Mouse (Mus musculus) thymus, adult 18-20 months (tissue): Measurements from ENCODE around the gene Nrxn3.

Experiments
- DNase-seq, 2 experiments: peaks; one replicate each; pipeline ENCODE4 v3.0.0; 2022; ENCODE audit warnings: mixed read lengths in 2 of 2

The Nrxn3 gene

DNA sequence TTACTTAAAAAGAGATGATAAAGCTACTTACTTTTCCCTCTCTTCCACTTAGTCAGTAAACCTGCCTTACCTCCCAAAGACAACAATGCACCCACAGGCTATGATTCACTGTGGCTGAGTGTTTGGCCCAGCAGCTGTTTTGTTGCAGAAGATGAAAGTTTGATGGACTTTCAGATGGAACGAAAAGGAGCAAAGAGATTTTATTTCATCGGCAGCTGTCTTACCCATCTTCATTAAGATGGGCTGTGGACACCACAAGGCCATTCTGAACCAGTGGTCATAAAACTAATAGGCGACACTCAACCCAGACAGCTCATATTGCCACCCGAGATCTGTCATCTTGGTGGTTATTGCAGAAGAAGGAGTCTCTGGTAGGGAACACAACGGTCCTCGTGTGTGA lies 1108.6 kb downstream of the Nrxn3 start:
- DNase-seq = no peak

DNA sequence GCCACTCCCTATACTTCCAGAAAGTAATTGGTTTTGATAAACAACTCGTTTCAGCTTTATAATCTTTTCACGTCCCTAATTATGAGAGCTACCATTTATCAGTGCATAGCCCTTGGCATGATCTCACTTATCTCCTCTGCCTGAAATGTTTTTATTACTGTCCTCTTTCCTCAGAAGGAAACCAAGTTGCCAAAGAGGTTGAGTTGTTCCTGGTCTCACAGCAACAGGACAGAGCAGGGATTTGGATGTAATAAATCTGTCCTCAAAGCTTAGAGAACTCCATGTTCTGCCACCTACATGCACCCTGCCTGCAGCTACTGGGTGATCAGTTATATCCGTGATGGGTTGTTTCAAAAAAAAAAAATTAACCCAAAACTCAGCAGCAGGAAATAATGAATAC lies 1113.6 kb downstream of the Nrxn3 start:
- no peak for DNase-seq

DNA sequence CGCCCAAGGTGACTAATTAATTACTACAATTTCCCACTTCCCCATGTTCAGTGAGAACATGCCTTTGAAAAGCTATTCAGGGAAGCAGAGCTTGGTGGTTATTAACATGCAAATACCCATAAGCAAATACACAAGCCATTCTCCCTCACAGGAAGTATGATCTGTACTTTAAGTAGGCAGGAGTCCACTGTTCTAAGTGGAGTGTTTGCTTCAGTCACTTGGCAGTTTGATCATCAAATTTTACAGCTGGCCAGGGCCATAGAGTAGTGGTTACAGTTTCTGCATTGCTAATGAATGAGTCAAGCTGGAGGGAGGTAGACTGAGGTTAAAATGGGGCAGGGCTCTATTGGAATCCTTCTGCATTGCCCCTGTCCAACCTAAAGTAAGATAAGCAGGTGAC lies 1120.2 kb downstream of the Nrxn3 start:
- no peak for DNase-seq

DNA sequence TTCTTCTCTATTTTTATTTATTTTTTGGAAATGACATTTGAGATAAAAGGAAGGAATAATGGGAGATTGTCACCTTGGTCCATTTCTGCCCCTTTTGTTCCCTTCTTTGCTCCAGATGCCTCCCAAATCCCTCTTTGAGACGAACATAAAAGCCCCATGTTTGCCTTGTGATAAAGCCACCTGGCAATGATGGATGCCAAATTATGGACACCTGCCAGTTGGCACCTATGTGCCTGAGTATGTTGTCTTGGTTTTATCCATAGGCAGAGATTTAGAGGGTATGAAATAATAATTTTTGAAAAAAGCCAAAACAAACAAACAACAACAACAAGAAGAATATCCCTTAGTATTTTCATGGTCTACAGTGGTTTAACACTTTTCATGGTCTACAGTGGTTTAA lies 1125.4 kb downstream of the Nrxn3 start:
- no peak for DNase-seq

DNA sequence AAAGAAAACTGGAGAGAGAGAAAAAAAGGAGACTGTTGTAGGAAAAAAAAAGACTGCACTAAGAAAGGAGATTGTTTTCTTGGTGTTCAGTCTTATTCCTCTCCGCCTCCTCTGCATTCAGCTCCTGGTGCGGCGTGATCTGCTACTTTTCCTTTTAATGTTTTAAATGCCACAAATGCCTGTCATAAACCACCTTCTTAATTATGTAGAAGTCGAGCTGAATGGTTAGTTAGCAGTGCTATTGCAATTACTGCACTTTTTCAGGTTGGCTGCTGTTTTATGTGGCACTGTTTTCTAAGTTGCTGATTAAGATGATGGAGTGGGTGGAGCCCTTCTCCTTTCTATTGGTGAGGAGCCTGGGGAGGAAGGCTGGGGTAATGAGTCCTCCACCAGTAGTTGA lies 1131.7 kb downstream of the Nrxn3 start:
- no peak for DNase-seq

DNA sequence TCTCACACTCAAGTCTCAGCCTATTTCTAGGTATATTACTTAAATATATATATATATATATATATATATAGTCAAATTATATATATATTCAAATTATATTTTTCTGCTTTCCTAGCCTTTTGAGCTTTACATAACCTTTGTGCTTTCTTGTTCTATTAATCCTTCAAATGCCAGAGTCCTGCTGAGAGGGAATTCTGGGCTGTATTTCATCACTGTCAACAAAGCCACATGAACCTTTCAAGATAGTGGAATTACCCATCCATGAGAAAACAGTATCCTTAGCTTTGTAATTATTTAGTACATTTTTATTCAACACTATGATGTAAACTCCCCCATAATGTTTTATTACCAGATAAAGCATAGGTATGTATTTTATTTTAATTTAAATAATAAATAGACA lies 1144.4 kb downstream of the Nrxn3 start:
- DNase-seq = no peak

DNA sequence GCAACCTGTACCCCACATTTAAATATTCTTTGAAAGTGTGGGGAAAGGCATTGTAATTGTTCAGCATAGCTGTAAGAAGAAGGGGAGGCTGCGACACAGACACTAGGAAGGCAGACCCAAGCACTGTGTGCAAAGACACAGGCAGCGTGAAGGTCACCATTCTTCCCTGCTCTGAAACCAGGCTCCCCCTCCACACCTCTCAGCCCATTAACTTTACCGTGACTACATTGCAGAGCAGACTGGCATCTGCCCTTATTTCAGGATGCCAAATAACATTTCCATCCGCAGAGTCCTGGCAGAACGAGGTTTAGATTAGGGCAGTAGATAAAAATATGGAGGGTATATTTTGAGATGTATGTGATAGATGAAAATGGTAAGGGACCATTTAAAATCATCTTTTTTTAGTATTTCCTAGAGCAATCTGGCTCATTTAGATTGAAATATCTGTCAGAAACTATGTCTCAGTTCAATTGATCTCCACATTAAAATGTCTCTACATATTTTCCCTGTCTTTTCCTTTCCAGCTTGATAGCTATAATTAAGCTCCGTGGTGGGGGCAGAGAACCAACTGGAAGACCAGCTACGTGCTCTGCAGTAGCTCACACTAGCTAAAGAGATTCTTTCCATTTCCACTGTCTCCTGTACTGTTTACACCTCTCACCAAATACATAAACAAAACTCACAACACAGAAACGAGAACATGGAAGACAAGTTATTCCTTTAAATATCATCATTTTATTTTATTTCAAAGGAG lies 1160.1 kb downstream of the Nrxn3 start:
- no peak for DNase-seq

DNA sequence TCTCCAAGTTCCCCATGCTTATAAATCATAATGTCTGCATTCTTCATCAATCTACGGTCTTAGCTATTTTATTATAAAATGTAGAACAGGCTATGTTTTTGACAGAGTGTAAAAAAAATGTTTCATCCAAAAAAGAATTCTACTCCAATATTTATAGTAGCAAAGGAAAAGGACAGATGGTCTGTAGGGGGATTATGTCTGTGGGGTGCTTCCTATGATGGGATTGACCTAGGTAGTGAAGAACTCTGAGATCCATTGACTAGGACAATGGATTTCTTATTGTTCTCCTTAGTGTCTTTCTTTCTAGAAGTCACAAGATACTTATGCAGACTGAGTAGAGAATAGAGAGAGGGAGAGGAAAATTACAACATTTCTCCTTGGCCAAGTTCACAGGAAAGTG lies 1161.9 kb downstream of the Nrxn3 start:
- no peak for DNase-seq

DNA sequence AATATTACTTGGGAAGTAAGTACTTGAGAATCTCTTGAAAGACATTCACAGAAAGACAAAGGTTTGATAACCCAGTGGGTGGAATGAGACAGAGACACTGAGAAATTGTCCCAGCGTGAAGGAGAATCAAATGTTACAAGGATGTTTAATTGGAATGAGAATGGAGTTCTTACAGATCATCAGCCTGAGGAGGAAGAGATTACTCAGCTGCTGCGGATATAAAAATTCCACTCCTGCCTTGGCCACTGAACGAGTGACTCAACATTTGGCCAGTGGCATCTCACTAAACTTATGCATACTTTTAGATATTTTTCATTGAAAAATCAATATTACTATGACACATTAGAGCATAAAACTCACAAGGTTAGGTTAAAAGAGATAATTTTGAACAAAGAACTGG lies 1166.0 kb downstream of the Nrxn3 start:
- DNase-seq = no peak

DNA sequence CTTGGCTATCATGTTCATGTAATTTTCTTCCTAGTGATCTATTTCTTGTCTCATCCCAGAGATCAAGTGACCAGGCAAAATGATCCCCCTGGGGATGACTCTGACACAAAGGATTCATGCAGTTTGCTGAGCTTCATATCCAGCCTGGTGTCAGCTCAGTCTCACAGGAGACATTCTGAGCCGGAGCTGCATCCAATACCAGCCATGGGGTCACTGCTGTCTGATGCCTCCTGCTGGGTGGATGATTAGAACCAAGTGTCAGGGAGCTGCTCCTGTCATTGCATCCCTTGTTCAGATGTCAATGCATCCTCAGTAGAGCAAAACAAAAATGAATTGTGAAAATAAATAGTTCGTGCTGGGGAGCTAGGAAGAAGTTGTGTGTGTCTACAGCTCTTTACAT lies 1174.2 kb downstream of the Nrxn3 start:
- DNase-seq = no peak

DNA sequence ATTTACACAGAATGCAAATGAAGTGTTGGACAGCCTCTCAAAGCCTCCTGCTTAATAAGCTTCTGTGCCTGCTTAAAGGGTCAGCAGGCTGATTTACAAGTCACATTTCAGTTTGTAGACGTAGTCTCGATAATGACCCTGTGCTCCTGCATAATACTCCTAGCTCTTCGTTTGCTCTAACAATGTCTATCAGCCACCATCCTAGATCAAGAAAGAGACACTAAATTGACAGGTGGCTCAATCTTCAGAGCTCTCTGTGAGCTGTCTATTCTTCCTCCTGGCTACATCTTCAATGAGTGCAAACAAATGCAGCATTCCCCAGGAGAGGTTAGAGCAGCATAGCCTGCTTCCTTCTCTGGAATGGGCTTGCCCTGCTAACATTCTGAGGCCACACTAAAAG lies 1186.9 kb downstream of the Nrxn3 start:
- DNase-seq = no peak

DNA sequence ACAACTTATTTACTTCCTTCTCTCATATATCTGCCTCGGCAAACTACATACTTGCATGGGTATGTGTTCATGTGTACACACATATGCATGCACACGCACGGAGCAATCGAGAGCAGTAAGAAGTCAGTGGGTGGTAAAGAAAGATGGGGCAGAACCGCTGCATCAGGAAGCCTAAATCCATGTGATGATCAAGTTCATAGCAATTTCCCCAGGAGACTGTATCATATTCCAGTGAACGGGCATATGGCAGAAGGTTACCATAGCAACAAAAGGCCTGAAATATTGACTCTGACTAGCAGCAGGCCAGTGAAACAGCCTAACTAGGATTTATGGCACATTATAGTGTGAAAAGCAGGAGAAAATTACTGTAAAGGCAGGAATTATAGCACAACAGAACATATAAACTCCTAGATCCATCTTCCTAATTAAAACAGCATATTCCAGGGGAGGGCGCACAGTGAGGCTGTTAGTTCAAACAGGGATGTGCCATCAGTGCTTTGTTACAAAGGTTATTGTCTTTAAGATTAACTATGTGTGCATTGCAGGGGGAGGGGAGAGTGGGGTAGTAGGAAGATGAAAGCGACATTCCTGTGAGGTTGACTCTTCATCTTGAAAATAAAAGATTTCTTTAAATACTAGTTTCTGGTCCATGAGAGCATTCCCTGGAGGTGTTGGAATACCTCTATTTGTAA lies 1195.6 kb downstream of the Nrxn3 start:
- no peak for DNase-seq

DNA sequence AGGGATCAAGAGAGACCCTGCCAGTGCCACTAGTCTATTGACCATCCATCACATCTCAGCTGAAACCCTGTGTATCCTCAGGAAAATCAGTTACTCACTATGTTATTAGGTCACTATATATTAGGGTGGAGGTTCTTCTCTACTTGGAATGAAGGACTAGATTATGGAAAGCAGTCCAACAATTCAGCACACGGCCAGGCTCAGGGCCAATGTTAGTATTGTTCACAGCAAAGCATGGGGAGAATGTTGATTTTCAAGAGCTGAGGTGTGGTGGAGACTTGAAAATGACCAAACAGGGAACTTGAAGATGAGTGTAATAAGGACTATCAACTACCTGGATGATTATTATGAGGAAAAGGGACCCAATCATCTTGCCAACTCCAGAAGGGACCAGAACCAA lies 1209.7 kb downstream of the Nrxn3 start:
- DNase-seq = no peak

DNA sequence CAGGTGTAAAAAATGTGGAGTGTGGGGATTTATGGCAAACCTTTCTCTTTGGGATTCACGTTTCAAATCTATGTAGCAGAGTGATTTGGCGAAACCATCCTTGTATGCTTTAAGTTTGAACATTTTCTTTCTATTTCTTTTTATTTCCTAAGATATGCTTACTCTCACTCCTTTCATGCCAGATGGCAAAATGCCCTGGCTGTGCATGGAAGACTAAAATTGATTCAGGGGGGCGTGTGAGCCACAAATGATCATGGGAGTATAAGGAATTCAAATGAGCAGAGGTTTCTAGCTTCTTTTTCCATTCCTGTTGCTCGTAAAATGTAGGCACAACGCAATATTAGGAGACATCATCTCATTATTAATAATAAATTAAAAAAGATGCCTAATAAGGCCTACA lies 1211.0 kb downstream of the Nrxn3 start:
- no peak for DNase-seq

DNA sequence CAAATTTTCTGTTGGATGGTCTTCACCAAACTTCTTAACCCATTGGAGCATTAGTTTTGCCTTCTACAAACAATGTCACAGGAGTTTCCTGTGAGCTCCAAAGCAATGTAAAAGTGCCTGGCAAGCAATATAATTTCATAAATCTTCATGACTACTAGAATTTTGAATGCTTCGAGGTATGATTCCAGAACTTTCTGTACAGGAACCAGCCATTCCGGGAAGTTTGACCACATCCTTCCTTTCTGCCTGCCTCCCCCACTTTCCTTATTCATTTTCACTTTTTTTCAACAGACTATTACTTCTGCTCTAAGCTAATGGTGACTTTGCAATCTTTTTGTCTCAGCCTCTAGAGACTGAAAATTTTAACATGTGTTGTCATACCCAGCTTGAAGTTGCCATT lies 1218.1 kb downstream of the Nrxn3 start:
- no peak for DNase-seq

DNA sequence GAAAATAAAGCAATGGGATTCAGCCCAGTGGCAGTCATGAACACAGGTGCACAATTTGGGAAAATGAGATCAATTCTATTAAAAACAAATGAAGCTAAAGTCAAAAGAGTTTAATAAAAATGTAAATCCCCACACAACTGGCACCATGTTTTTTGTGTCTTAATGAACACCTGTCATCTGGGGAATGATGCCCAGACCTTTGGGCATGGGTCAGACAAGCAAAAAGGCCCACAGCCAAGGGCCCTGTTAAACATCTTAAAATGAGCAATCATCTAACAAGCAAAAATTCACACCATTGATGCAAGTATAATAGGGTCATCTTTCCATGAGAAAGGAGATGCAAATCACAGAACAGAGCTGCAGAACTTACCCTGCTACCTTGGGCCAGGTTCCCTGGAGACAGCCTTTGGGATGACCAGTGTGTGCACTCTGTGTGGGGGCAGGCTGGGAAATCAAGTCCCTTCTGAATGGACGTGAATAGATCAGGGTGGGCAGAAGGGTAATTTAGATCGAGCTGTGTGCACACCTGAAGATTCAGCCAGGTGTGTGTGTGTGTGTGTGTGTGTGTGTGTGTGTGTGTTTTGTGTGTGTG lies 1223.3 kb downstream of the Nrxn3 start:
- DNase-seq = no peak

DNA sequence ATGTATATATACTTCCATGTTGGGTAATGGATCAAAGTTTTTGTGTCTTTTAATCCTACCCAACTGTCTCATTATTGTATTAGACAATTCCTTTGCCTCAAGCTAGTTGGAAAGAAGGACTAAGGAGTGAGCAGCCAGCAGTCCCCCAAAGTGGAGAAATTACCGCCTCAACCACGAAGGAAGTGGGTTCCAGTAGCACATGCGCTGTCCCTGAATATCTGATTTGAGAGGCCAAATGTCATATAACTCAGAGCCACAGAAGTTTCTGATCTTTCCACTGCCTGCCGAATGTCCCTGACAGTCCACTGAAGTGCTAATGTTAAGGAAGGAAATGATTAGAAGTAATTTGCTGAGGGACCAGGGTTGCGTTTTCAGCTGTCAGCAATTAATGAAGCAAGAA lies 1223.8 kb downstream of the Nrxn3 start:
- no peak for DNase-seq

DNA sequence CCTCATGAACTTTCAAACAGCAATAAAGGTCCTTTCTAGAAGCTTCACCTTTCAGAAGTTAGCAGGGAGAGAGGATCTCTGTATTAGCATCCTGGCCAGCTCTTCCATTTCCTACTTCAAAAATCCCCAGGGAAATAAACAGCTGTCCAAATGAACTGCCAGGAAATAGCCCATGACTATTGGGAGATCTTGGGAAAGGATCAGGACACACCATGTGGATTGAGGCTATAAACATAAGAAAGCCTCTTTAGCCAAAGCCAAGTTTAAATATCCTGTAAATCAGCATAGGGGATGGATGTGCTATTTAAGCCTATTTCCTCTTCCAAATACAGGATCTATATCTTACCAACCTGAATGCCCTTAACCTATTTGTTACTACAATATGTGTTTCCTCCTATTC lies 1230.6 kb downstream of the Nrxn3 start:
- no peak for DNase-seq

DNA sequence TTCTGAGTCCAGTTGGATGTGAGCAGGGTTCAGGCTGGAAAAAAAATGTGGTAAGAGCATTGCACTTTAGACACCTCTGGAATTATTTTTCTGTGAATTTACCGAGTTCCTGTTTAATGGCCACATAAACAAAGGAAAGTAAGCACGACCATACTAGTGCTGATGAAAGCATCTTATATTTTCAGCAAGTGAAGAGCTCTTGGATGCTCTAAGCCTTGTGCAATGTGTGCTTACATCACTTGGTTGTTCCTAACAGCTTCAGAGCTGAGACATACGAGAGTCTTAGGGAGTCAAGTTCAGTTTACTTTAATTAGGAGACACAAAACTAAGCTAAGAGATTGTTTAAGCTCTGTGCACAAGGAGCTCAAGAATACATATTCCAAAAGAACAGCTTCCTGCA lies 1231.0 kb downstream of the Nrxn3 start:
- no peak for DNase-seq

DNA sequence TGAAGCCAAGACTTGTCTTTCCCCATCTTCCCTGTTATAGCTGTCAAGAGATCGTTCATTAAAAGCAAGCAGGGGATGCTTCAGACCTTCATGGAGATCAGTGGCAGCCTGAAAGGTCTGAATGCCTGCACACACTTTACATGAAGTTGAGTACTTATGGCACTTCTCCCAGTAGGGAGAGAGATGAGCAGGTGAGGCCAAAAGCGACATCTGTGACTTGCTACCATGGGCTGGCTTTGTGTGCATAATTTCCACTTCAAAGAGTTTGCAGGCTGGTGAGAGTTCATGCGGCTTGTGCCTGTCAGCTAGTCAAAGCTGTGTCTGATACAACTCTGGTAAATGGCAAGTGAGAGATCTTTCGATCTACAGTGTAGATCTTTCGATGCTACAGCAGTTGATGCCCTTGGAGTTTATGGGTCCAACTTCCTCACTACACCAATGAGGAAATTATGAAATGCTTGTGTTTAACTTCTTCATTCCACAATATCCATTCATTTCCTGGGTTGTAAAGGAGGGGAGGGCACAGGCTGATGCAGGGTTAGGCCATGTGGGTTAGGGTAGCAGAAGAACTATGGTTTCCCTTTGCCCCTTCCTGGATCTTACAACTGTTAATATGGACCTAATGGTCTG lies 1231.9 kb downstream of the Nrxn3 start:
- peak; percentile 10 to 34 for DNase-seq

DNA sequence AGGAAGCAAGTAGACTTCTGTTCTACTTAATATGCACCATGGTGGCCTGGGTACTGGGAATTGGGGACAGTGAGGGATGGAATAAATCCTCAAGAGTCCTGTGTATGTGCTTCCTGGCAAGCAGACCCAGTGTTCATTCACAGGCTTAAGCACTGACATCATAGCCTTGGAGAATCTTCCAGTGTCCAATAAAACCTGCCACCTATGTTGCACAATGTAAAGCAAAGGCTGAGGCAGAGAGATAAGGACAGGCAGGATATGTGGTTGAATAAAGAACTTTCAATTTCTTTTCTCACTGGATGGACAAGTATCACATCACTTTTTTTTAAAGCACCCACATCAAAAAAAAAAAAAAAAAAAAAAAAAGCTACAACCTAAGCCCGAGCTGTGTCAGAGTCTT lies 1240.4 kb downstream of the Nrxn3 start:
- no peak for DNase-seq

DNA sequence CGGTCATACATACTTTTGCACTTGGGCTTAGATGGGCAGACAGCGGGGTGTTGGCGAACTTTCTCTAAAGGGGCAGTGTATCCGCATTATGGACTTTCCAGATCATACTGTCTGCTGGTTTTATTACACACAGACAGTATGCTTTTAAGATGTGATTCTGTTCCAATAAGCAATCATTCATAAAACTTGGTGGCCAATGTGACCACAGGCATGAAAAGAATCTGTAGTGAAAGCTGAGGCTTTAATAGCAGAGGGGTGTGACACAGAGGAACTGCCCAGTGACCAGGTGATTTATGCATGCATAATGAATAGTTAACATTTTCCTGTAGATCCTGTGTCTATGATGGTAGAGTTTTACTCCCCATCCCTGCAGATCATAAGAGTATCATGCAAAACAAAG lies 1254.0 kb downstream of the Nrxn3 start:
- DNase-seq = no peak

DNA sequence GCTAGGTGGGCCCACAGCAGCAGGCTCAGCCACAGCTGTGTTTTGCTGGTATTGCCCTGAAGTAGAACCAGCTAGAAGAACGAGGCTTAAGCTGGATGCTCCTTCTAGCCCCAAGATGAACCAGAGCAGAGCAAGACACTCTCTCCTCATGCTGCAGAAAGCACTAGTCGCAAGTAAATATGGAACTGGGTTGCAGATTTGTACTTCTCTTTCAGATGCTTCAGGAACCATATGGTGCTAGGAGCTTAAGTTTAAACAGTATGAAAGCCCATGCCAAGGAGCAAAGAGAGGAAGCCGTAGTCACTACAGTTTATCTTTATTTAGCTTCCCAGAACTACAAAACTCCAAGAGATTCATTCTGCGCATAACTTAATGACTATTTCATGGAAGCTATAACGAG lies 1254.8 kb downstream of the Nrxn3 start:
- no peak for DNase-seq

DNA sequence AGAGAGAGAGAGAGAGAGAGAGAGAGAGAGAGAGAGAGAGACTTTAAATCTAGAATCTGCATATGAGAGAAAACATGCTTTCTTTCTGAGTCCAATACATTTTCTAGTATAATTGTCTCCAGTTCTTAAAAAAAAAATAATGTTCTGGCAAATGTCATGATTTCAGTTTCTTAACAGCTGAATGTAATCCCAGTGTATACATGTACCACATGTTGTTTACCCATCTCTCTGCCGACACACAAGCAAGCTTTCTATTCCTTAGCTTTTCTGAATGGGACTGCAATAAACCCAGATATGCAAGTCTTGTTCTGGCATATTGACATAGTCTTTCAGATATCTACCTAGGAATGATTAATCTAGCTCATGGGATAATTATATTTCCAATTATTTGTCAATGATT lies 1256.5 kb downstream of the Nrxn3 start:
- no peak for DNase-seq
